Mouse (Mus musculus): ENCODE results near the gene C330021F23Rik. TPM values are rescaled to one million over a fixed set of nuclear protein-coding genes. Genes with fewer than 3 reads are reported as not detected.

C330021F23Rik gene
- polyA plus RNA-seq, 1 experiment = 0.05 TPM

DNA sequence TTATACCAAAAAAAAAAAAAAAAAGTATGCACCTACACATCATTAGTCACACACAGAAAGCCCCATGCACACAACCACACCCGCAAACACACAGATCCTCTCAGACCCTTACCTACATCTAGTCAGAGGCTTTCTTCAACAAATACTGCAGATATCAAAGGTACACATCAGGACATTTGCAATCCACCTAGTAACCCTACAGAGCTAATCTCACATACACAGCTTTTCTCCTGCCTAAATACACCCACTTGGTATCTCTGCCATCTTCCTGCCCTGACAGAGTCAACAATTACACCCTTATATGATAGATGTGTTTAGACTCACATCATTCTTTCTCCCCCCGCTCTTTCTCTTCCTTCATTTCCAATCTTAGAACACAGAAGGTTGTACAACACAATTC lies 18.7 kb downstream of the C330021F23Rik start:
- H3K79me2 ChIP-seq (ENCODE audit: control insufficient read depth, insufficient read depth) = no peaks in the 10 kb centered on the region
- no peak overlapping the region for H3ac ChIP-seq (ENCODE audit: control insufficient read depth, insufficient read length)
- TF ChIP-seq CEBPB (IDR thresholded peaks at IDR 0.05; ENCODE audit: insufficient read depth, poor library complexity, severe bottlenecking) = no peak
- TF ChIP-seq MAX (IDR thresholded peaks at IDR 0.05; ENCODE audit: low read depth) = no peak
- TF ChIP-seq TCF12 (IDR thresholded peaks at IDR 0.05; ENCODE audit: insufficient read depth, poor library complexity, severe bottlenecking) = no peak
- no peak for TF ChIP-seq POLR2A (IDR thresholded peaks at IDR 0.05; ENCODE audit: insufficient read length, low read depth)
- no peak for TF ChIP-seq MYOD1 (IDR thresholded peaks at IDR 0.05; ENCODE audit: control insufficient read depth in 1 of 3, insufficient read length in 2 of 3, low read depth in 2 of 3)
- TF ChIP-seq REST (IDR thresholded peaks at IDR 0.05; ENCODE audit: insufficient read depth, insufficient read length) = no peak
- no peak for TF ChIP-seq POLR2AphosphoS2 (IDR thresholded peaks at IDR 0.05; ENCODE audit: insufficient read length, low read depth)
- no peak for TF ChIP-seq E2F4 (IDR thresholded peaks at IDR 0.05; ENCODE audit: insufficient read depth)
- TF ChIP-seq SRF (IDR thresholded peaks at IDR 0.05; ENCODE audit: control insufficient read depth, insufficient read length, low read depth) = no peak
- no peak for TF ChIP-seq MYOG (IDR thresholded peaks at IDR 0.05; ENCODE audit: control insufficient read depth in 1 of 3, insufficient read depth in 1 of 3, insufficient read length in 2 of 3, low read depth in 2 of 3)
- TF ChIP-seq USF1 (IDR thresholded peaks at IDR 0.05; ENCODE audit: low read depth) = no peak
- no peak for TF ChIP-seq TCF3 (IDR thresholded peaks at IDR 0.05; ENCODE audit: insufficient read length, low read depth)
- H3K4me3 ChIP-seq = no peak overlapping the region
- H3K4me2 ChIP-seq (ENCODE audit: low read depth) = no peak overlapping the region
- H3K27me3 ChIP-seq (ENCODE audit: control insufficient read depth, insufficient read depth, insufficient read length) = peaks cover 13% of the 10 kb centered on the region
- H3K36me3 ChIP-seq (ENCODE audit: control insufficient read depth, insufficient read depth) = no peaks in the 10 kb centered on the region

DNA sequence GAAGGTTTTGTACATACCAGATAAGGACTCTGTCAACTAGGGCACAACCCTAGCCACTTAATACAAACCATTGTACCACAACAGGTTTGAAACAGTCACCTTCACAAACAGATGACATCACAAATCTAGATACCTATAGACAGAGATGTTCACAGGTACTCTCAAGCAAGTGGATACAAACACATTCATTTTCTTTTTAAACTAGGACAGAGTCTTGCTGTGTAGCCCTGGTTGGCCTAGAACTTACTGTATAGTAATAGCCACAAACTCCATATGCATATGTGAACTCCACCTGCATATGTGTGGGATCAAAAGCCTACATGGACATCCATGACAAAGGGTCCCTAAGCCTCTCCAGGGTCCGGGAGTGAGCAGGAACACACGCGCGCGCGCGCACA lies 19.2 kb downstream of the C330021F23Rik start, which contains the start of gene Camsap3:
Camsap3 (plus strand) TSS at position 301 of the 398 bp plus-strand sequence.
- no peak within 1 kb of the TSS for H3ac ChIP-seq (ENCODE audit: control insufficient read depth, insufficient read length)
- H3K4me2 ChIP-seq (ENCODE audit: low read depth) = no peak within 1 kb of the TSS
- no peaks in the 10 kb centered on the region for H3K79me2 ChIP-seq (ENCODE audit: control insufficient read depth, insufficient read depth)
- no peaks in the 10 kb centered on the region for H3K36me3 ChIP-seq (ENCODE audit: control insufficient read depth, insufficient read depth)
- TF ChIP-seq MYOD1 (IDR thresholded peaks at IDR 0.05; ENCODE audit: control insufficient read depth in 1 of 3, insufficient read length in 2 of 3, low read depth in 2 of 3) (no peak), USF1 (IDR thresholded peaks at IDR 0.05; ENCODE audit: low read depth) (no peak), MYOG (IDR thresholded peaks at IDR 0.05; ENCODE audit: control insufficient read depth in 1 of 3, insufficient read depth in 1 of 3, insufficient read length in 2 of 3, low read depth in 2 of 3) (no peak), POLR2AphosphoS2 (IDR thresholded peaks at IDR 0.05; ENCODE audit: insufficient read length, low read depth) (no peak), REST (IDR thresholded peaks at IDR 0.05; ENCODE audit: insufficient read depth, insufficient read length) (no peak), E2F4 (IDR thresholded peaks at IDR 0.05; ENCODE audit: insufficient read depth) (no peak), MAX (IDR thresholded peaks at IDR 0.05; ENCODE audit: low read depth) (no peak), TCF12 (IDR thresholded peaks at IDR 0.05; ENCODE audit: insufficient read depth, poor library complexity, severe bottlenecking) (no peak), CEBPB (IDR thresholded peaks at IDR 0.05; ENCODE audit: insufficient read depth, poor library complexity, severe bottlenecking) (no peak), POLR2A (IDR thresholded peaks at IDR 0.05; ENCODE audit: insufficient read length, low read depth) (no peak), TCF3 (IDR thresholded peaks at IDR 0.05; ENCODE audit: insufficient read length, low read depth) (no peak), SRF (IDR thresholded peaks at IDR 0.05; ENCODE audit: control insufficient read depth, insufficient read length, low read depth) (no peak)
- H3K27me3 ChIP-seq (ENCODE audit: control insufficient read depth, insufficient read depth, insufficient read length) = peaks cover 13% of the 10 kb centered on the region
- H3K4me3 ChIP-seq = no peak within 1 kb of the TSS

DNA sequence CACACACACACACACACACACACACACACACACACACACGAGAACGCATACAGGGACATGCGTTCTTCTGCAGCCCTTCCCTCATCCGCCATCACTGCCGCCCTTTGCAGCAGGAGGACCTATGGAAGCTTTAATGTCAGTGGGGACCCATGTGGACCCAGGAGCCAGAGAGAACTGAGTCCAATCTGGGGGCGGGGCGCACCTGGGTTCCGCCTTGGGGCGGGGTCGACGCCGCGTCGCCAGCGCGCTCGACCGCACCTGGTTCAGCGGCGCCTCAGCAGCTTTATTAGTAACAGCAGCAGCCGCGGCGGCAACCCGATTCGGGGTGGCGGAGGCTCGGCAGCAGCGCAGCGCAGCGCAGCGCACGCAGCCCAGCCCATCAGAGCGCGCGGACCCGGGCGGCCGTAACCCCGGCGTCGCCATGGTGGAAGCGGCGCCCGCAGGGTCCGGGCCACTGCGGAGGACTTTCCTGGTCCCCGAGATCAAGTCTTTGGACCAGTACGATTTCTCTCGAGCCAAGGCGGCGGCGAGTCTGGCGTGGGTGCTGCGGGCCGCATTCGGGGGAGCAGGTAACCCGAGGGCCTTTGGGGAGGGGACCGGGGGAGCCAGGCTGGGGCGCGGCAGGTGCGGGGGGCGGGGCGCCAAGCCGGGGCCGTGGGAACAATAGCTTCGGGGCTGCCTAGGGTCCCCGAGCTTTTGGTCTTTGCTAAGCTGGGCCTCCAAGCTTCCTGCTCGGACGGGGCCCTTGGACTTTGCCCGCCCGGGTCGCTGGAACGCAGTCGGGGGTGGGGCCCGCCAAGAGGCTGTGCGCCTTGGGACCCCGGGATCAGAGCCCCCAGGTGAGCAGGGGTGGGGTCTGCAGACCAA lies 19.8 kb downstream of the C330021F23Rik start:
- no peak for TF ChIP-seq MYOD1 (IDR thresholded peaks at IDR 0.05; ENCODE audit: control insufficient read depth in 1 of 3, insufficient read length in 2 of 3, low read depth in 2 of 3)
- TF ChIP-seq SRF (IDR thresholded peaks at IDR 0.05; ENCODE audit: control insufficient read depth, insufficient read length, low read depth) = no peak
- no peaks in the 10 kb centered on the region for H3K36me3 ChIP-seq (ENCODE audit: control insufficient read depth, insufficient read depth)
- H3K4me2 ChIP-seq (ENCODE audit: low read depth) = no peak overlapping the region
- no peak overlapping the region for H3K4me3 ChIP-seq
- peaks cover 13% of the 10 kb centered on the region for H3K27me3 ChIP-seq (ENCODE audit: control insufficient read depth, insufficient read depth, insufficient read length)
- no peaks in the 10 kb centered on the region for H3K79me2 ChIP-seq (ENCODE audit: control insufficient read depth, insufficient read depth)
- H3ac ChIP-seq (ENCODE audit: control insufficient read depth, insufficient read length) = no peak overlapping the region

DNA sequence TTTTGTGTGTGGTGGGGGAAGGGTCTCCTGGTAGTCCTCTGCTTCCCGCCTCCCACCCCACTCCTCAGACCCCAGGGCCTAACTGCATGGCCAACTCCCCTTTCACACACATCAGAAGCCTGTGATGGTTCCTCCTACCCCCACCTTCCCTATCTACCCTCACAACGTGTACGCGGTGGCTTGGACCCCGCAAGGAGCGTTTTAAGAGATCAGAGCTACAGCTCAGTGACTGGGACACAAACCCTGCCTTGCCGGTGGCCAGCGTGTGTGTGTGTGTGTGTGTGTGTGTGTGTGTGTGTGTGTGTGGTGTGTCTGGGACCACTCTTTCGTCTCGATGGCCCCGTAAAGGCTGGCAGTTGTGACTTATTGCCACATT lies 20.5 kb downstream of the C330021F23Rik start:
- no peak for TF ChIP-seq POLR2A (IDR thresholded peaks at IDR 0.05; ENCODE audit: insufficient read length, low read depth)
- TF ChIP-seq MAX (IDR thresholded peaks at IDR 0.05; ENCODE audit: low read depth) = no peak
- TF ChIP-seq TCF3 (IDR thresholded peaks at IDR 0.05; ENCODE audit: insufficient read length, low read depth) = no peak
- TF ChIP-seq USF1 (IDR thresholded peaks at IDR 0.05; ENCODE audit: low read depth) = no peak
- no peak for TF ChIP-seq E2F4 (IDR thresholded peaks at IDR 0.05; ENCODE audit: insufficient read depth)
- no peak for TF ChIP-seq MYOD1 (IDR thresholded peaks at IDR 0.05; ENCODE audit: control insufficient read depth in 1 of 3, insufficient read length in 2 of 3, low read depth in 2 of 3)
- TF ChIP-seq CEBPB (IDR thresholded peaks at IDR 0.05; ENCODE audit: insufficient read depth, poor library complexity, severe bottlenecking) = no peak
- no peak for TF ChIP-seq TCF12 (IDR thresholded peaks at IDR 0.05; ENCODE audit: insufficient read depth, poor library complexity, severe bottlenecking)
- no peak for TF ChIP-seq MYOG (IDR thresholded peaks at IDR 0.05; ENCODE audit: control insufficient read depth in 1 of 3, insufficient read depth in 1 of 3, insufficient read length in 2 of 3, low read depth in 2 of 3)
- no peak for TF ChIP-seq SRF (IDR thresholded peaks at IDR 0.05; ENCODE audit: control insufficient read depth, insufficient read length, low read depth)
- no peak for TF ChIP-seq POLR2AphosphoS2 (IDR thresholded peaks at IDR 0.05; ENCODE audit: insufficient read length, low read depth)
- no peak for TF ChIP-seq REST (IDR thresholded peaks at IDR 0.05; ENCODE audit: insufficient read depth, insufficient read length)
- no peaks in the 10 kb centered on the region for H3K36me3 ChIP-seq (ENCODE audit: control insufficient read depth, insufficient read depth)
- H3K79me2 ChIP-seq (ENCODE audit: control insufficient read depth, insufficient read depth) = no peaks in the 10 kb centered on the region
- no peak overlapping the region for H3K4me2 ChIP-seq (ENCODE audit: low read depth)
- H3K27me3 ChIP-seq (ENCODE audit: control insufficient read depth, insufficient read depth, insufficient read length) = peaks cover 13% of the 10 kb centered on the region
- H3K4me3 ChIP-seq = no peak overlapping the region
- H3ac ChIP-seq (ENCODE audit: control insufficient read depth, insufficient read length) = no peak overlapping the region
